Mouse (Mus musculus) mouse trophoblast stem cell (cell line): ENCODE measurements around the gene Uvrag.

ENCODE experiments used
- in situ Hi-C, 2 experiments: fragments of 300-500 bp; cut with MseI, MboI; formaldehyde crosslinking; loops; 2 replicates in 1 of 2; 3 replicates in 1 of 2; pipeline ENCODE4 v1.15.1; 2025

Uvrag gene

DNA sequence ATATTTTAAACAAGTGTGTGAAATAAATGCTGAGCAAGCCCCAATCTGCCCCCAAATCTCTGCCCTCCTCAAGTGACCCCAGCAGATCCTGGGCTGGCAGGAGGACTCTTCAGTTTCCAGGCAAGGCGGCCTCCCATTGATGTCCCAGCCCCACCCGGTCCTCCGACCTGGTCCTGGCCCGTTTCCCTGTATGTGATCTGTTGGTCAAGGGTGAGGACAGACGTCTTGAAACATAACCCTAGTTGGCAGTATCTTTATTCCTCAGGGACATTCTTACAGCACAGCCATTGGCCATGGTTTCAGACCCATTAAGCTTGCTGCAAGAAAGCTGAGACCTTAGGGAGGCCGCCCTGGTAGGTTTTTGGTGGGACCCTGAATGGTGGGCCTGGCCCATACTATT is 287.1 kb downstream of the Uvrag start:
- in situ Hi-C loops: no loop called here

DNA sequence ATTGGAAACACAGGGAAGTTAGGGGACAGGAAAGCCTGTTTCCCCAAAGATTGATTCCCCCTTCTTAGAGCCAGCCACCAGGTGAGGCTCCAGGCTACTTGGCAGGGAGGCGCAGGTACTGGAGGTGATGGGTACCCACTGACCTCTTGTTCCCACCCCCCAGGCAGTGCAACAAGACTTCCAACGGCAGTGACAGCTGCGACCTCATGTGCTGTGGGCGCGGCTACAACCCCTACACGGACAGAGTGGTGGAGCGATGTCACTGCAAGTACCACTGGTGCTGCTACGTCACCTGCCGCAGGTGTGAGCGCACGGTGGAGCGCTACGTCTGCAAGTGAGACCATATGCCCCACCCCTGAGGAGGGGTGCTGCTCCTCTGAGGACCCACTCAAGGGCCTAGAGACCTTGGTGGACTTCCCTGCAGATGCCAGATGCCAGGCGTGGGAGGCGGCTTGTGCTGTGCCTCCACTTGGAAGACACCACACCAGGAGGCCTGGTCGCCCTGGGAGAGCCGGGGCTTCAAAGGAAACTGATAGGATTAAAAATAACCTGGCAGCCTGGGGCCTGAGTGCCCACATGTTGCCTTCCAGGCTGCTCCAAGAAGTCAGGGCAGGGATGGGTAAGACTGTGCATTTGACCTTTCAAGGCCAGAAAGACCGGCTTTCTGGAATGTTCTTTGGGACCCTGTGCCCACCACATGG is 287.8 kb downstream of the Uvrag start:
- in situ Hi-C loops: no loop called here

DNA sequence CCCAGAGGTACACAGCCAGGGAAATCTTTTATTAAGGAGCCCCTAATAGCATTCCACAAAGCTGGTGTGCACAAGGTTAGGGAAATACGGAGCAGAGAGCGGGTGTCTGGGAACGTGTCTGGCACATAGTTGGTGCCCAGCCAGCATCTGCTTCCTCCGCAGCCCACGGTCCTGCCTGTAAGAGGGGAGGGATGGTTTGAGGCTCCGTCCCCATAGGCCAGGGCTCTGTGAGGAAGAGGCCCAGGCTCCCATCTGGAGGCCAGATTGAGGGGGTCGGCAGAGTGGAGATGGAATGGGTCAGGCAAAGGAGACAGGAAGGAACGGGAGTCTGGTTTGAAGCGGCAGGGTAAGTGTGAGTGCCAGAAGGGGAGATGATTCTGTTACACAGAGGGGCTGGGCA is 289.7 kb downstream of the Uvrag start:
- in situ Hi-C loops: no loop called here

GRCm38 (mm10) chr7:98850388-98850787 is 290.6 kb downstream of the Uvrag start:
- in situ Hi-C loops: no loop called here

DNA sequence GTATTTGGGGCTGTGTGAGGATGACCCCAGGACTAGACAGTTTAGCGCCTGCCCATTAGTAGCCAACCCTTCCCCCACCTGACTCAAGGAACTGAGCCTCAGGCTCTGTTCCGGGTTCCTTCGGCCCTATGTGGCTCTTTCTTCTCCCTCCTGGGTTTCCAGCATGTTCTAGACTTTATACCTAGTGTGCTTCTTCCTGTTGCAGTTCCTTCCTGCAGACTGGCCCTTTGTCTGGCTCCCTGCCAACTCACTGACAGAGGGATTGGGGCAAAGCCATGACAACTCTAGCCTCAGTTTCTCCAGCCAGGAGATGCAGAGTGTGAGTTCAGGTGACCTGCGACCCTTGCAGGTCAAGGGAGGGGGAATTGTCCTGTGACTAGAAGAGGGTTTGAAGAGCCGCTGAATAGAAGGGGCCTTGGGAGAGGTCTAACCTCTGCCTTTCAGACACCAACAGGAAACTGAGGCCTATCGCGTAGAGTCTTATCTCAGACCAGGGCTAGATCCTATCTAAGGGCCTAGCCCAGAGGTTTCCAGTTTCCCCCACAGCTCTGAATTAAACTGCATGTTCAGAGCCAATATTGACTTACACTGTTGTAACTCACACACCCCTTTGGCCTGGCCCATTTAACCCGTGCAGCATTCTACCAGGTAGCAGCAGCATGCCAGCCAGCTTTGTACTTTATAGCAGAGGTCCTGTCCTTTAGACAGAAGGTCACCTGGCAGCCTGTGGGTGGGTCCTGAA is 291.9 kb downstream of the Uvrag start:
- in situ Hi-C loops: no loop called here

- in situ Hi-C loops: no loop called here
Observed at GRCm38 (mm10) chr7:98843649-98844048, 297.3 kb downstream of the Uvrag start.

DNA sequence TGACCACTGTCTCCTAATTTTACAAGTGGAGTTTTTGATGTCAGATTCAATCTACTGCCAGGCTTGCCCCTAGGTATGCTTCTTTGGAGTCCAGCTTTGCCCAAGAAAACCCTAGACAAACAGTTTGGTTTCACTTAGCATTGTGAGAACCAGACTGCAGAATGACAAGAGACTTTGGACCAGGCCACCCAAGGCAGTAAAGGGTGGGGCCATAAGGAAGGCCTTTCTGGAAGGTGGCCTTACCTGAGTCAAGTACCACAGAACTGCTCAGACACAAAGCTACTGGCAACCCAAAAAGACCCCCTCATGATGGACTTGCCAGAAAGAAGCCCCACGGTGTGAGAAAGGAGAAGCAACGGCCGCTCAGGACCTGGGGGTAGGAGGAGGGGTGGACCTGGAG is 297.9 kb downstream of the Uvrag start:
- in situ Hi-C loops: no loop called here

- in situ Hi-C loops: no loop called here
Observed at GRCm38 (mm10) chr7:98841802-98842201, 299.1 kb downstream of the Uvrag start.

- in situ Hi-C loops: no loop called here
Observed at GRCm38 (mm10) chr7:98840771-98841170, 300.2 kb downstream of the Uvrag start.

GRCm38 (mm10) chr7:98839312-98839711 is 301.6 kb downstream of the Uvrag start:
- in situ Hi-C loops: loop anchor here (5.0 kb wide), 1 partner anchor 97 kb away; no protein-coding TSS in a partner anchor

GRCm38 (mm10) chr7:98838729-98839141 is 302.2 kb downstream of the Uvrag start:
- in situ Hi-C loops: loop anchor here (5.0 kb wide), 1 partner anchor 96 kb away; no protein-coding TSS in a partner anchor

DNA sequence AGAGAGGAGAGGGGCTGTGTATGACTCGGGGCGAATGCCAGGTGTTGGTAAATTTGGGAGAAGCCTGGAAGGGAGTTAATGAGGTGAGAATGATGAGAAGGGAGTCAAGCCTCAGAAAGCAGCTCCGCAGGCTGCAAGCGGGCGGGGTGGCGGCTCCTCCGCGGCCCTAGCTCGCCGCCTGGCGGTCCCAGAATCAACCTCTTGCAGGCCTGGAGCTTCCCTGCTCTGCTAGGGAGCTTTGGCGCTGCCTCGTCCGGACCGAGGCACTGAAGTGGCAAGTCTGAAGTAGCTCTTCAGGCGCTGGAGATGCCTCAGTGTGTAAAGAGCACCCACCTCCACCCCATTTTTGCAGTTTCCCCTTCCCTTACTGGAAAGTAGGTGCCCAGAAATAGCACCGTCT is 303.0 kb downstream of the Uvrag start:
- in situ Hi-C loops: loop anchor here (5.0 kb wide), 1 partner anchor 96 kb away; no protein-coding TSS in a partner anchor

GRCm38 (mm10) chr7:98836646-98837045 is 304.3 kb downstream of the Uvrag start:
- in situ Hi-C loops: loop anchor here (5.0 kb wide), 1 partner anchor 94 kb away; no protein-coding TSS in a partner anchor

GRCm38 (mm10) chr7:98835519-98836441 is 305.2 kb downstream of the Uvrag start:
- in situ Hi-C loops: loop anchor here (5.0 kb wide), 1 partner anchor 93 kb away; no protein-coding TSS in a partner anchor
